Mouse (Mus musculus) cerebellum, postnatal 4 days (tissue): ENCODE results near the gene Zmiz1.

Source experiments
- DNase-seq, 2 experiments: peaks; one replicate each; pipeline ENCODE4 v3.0.0; 2022; ENCODE audit warnings: low spot score in 2 of 2, mixed read lengths in 1 of 2

Zmiz1 gene

DNA sequence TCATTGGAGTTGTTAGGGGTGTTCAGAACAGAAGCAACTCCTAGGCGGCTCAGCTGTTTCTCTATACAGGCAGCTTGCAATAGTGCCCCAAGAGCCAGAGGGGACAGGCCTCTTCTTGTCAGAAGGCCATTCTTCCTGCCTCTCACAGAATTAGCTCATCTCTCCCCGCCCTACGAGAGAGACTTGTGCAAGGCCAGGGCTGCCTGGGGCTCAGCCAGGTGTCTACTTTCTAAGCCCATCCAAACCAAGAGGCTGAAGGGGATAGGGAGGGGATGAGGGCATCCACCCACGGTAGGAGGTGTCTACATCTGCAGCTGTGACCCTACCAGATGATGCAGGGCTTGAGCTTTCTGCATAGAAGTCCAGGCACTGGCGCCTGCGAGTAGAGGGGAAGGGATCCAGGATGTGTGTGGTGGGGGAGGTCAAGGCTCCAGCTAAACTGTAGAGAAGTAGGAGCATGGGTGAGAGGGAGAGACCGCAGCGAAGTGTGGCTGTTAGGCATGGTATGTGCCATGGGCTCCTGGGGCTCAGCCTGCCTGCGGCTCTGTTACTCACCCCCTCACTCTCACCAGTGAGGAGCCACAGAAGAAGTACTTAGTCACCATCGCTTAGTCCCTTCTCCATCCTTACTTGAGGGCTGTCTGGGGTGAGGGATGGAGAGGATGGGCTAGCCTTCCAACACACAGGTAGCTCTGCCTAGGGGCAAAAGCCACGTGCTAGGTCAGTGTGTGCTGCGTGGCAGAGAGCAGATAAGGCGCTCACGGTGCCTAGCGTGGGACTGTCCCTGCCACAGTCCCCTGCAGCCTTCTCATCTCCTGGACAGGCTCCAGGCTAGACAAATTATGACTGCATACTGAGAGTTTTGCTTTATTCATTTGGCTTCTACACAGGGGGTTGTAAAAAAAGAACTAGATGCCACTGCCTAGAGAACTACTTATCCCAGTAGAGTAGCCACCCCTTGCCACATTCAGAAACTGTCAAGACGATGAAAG lies 130.3 kb downstream of the Zmiz1 start:
- no peak for DNase-seq

DNA sequence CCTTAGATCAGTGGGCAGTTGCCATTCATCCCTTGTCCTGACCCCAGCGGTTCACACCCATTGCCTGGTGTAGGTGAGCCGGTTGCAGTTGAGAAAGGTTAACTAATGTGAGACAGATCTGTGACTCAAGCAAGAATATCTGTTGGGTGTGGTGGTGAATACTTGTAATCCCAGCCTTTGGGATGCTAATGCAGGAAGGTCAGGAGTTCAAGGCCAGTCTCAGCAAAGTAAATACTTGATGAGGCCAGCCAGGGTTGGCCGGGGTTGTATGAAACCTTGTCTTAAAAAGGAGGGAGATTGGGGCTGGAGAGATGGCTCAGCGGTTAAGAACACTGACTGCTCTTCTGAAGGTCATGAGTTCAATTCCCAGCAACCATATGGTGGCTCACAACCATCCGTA lies 132.0 kb downstream of the Zmiz1 start:
- no peak for DNase-seq

DNA sequence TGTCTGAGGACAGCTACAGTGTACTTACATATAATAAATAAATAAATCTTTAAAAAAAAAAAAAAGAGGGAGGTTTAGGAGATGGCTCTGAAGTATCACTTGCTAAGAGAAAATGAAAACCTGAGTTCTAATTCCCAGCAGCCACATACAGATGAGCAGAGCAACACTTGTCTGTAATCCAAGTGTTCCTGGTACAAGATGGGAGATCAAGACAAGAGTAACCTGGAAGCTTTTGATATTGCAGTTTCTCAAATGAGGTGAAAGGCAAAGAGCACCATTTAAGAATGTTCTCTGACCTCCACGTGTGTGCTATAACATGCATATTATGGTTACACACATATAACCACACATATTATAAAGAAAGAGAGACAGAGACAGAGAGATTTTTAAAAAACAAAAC lies 132.4 kb downstream of the Zmiz1 start:
- no peak for DNase-seq

DNA sequence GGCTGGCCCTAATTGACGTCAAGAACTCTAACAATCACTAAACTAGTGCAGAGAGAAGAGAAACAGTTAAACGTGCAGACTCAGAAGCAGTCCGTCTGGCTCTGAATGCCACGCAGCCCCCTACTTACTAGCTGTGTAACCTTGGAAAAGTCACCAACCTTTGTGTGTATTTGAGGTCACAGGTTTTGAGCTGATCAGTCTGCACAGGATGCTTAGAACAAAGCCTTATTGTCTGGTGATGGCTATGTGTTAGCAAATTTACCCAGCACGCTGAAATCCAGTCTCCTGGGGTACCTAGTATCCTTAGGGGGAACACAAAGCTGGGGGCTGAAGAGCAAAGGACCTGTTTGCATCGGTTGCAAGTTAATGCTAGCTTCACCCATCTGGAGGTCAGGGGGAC lies 133.5 kb downstream of the Zmiz1 start:
- no peak for DNase-seq

DNA sequence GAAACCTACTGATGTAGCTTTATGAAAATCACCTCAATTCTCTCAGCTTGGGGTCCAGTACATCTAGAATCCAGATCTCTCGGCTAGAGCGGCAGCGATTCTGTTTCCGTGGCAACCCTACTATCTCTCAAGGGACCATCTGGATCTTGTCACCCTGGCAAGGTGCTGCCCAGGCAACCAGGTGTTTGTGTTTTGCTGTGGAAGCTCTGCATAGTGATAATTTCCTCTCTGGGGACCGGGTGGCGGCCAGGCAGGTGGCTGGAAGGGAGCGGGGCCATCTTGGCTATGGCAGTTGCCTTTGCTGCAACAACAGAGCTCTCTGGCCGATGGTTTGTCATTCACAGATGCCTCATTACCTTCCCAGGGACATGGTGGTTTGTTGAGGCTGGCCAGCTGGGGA lies 134.9 kb downstream of the Zmiz1 start:
- DNase-seq = no peak

DNA sequence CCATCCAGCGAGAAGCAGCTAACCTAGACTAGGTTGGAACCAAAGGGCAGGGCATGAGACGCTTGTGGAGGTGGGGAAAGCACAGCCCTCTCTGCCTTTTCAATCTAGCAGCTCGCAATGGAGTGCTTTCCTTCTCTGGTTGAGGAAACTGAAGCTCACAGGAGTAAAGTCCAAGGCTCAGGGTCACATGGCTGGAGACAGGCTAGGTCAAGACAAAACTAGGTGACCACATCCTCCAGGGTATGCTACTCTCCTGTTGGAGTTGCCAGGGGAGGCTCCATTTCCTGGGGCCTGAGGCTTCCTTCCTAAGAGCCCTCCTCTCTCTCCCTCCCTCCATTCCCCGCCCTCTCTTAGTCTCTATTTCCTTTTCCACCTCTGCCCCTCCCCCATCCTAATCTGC lies 135.6 kb downstream of the Zmiz1 start:
- no peak for DNase-seq

DNA sequence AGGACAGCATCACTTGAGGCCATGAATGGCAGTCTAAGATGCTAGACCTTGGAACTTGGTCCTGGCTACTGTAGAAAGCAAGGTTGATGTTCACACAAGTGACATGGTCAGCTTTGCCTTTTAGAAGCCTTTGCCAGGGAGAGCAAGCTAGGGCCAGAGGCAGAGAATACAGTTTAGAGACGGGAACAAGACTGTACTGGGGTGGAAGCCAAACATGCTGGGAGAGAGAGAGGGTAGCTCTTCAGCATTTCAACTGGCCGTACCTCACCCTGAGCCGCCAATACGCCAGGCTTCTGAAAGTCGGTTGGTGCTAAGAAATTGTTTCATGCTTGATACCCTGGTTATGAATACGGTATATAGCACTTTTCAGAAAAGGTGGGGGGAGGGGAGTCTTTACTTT lies 140.0 kb downstream of the Zmiz1 start:
- DNase-seq = no peak

DNA sequence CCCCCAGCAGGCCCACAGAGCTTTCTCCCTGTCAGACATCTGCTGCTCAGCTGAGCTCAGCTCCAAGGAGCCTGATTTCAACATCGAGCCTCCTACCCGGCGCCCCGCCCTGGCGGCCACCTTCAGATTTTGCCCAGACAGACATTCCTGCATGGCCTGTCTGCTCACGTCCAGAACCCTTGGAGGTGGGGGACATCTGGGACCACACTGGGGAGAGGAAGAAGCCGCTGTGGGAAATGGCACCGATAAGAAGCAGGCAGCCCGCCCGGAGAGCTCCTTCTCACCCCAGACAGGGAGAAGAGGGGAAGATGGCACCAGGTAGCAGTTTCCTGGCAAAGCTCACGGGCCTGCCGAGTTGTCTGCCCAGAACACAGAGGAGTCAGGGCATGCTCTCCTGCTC lies 140.9 kb downstream of the Zmiz1 start:
- no peak for DNase-seq

DNA sequence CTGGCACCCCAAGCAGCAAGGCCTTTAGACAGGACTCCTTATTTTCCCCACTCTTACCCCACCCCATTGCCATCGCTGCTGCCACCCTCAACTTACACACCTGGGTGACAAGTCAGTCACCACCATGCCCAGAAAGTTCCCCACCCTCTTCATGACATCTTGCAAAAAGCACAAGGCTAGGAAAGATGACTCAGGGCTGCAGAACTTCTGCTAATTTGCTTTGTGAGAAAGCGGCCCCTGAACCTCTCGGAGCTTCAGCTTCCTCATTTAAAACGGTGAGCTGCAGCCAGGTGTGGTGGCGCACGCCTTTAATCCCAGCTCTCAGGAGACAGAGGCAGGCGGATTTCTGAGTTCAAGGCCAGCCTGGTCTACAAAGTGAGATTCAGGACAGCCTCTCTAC lies 141.4 kb downstream of the Zmiz1 start:
- no peak for DNase-seq

DNA sequence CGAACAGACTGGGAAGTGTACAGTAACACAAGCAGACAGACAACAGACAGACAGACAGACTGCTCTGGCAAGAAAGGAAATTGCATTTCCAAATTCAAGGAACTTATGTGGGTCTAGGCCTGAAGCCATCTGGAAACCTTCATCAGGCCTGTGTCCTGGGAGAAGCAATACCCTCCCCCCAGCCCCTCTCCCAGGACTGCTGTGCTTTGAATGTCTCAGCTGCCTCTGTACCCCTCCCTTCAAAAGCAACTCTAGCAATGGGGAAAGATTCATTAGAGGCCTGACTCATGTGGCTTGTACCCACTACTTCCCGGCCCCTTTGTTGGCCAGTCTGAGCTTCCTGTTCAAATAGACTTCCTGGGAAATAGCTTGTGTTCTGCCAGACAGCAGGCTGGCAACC lies 142.0 kb downstream of the Zmiz1 start:
- no peak for DNase-seq

DNA sequence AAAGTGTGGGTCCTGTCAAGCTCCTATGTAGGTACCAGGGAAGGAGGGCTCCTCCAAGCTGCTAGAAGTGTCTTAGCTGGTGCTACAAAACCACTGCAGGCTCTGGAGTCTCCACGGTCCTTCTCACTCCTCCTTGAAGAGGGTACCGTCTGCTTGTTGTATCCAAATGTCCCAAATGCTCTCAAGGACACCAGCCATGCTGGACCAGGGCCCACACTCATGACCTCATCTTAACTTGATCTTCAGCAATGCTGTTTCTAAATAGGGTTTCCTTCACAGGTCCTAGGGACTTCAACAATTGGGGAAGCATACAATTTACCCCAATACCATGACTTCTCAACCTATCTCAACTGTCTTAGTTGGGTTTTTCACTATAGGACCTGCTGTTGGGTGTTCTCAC lies 143.0 kb downstream of the Zmiz1 start:
- DNase-seq = no peak

DNA sequence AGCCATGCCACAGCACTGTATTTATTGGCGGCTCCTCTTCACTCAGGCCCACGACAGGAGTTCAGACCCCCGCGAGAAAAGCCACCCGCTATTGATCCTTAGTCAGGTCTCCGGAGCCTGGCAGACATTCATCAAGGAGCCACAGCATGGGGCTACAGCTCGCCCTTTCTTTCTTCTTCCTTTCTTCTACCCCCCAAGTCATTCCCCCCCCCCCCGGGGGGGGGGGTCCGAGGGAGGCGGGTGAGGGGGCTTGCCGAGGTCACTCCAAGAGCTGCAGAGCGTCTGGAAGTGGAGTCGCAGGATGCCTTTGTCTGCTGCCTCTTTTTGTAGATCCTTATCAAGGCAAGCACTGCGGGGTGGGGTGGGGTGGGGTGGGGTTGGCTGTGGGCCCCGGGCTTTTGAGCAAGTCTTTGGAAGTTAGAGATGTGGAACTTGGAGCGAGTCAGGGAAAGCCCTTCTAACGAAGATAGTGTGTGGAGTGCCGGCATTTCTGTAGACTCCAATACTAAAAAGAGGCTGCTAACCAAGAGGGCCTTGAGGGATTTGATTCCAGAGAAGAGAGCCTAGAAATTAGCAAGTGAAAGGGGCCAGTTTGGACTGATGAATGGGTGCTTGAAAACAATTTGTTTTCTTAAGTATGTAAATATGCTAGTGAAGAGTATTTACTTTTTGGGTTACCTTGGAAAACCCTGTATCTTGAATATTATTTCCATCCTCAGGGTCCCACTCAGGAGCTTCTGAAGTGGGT lies 145.6 kb downstream of the Zmiz1 start:
- DNase-seq = no peak

DNA sequence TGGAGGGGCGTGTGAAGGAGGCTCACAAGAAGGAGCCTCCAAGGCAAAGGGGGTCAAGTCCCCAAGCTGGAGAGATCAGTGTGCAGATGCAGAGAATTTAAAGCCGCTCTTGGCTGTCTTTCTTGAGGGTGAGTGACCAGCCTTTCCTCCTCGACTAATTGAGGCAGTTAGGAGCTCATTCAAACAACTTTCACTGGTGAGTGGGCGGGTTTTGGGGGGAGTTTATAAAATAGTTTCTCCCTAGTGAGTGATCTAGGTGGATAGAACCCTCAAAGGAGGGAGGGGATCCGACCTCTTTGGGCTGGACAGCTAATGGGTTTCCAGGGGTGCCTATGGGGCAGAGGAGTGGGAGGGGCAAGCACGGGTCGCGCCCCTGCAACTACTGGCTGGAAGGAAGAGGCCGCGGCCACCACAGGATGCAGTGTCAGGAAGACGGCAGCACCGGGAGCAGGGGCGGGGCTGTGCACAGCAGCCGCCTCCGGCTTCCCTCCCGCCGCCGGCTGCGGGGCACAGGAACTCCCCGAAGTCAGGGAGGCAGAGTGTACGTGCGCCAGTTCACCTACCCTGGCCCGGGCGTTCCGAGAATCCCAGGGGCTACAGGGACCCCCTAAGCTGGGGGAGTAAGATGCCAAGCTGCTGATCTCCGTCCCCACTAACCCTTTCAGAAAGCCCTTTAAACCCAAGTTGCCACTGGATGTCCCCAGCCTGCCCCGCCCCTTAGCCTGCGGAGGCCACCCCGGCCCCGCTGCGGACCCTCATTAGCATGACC lies 147.6 kb downstream of the Zmiz1 start:
- DNase-seq = peak in 1 of 2 experiments; percentile 18

DNA sequence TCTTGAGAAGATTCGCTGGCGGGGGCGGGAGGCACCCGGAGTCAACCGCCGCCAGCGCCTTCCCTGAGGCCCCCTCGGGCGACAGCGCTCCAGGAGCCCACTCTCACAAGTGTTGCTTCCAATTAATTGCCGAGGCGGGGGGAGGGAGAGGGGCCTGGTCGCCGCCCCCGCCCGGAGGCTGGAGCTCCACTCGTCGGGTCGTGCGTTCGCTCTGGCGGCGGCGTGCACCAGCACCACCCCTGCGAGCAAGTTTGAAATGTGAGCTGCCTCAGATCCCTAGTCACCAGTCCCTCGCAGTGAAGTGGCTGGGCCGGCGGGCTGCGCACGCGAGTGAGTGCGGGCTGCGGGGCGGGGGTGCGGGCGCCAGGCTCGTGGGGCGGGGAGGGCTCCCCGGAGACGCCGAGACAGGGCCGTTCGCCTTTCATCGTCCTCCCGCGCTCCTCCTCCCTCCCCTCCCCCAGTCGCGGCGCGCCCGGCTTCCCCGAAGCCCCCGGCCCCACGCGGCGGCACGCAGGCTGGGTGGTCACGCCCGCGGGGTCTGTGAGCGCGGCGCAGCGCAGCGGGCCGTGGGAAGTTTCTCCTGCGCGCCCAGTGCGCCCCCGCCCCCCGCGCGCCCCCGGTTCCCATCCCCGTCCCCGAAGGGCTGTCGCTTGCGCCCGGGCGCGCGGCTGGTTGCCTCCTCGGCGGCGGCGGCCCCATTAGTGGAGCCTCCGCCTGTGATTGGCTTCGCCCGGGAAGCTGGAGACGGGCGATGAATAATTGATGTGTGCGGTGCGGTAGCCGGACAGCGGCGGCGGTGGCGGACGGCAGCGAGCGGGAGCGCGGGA lies 148.4 kb downstream of the Zmiz1 start:
- DNase-seq = peak in 1 of 2 experiments; percentile 66

DNA sequence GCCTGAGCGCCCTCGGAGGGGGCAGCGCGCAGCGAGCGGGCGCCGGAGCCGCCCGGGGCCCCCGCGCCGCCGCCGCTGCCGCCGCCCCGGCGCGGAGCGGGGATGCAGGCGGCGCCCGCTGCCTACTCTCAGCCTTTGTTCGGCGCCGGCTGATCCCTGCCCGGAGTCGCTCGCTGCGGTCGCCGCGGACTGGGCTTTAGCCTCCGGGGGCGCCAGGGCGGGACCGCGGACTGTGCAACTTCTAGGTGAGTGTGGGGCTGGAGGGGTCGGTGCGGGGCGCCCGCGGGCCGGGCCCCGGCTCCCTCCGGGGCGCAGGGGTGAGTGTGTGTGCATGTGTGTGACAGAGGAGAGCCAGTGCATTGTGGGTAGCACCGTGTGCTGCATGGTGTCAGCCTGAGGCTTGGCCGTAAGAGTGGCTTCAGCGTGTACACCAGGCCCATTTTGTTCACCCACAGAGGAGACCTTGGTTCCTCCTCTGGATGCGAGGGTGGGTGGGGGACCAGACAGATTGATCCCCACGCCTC lies 149.0 kb downstream of the Zmiz1 start:
- DNase-seq = peak in 1 of 2 experiments; percentile 46

DNA sequence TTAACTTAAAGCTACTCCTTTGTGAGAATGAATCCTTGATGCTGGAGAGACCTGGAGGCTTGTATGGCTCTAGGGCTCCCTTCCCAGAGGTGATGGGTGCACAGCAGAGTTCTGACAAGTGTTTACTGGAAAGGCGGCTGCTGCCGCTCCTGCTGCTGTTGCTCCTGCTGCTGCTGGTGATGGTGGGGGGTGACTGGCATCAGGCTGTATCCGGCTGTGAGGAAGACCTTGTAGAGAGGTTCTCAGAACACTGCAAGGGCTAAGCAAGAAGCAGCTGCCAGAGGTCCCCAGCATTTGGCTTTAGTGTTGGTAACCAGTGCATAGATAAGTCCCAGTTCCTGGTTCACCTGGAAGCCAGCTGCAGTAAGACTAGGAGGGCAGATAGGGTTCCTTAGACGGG lies 149.6 kb downstream of the Zmiz1 start:
- no peak for DNase-seq

DNA sequence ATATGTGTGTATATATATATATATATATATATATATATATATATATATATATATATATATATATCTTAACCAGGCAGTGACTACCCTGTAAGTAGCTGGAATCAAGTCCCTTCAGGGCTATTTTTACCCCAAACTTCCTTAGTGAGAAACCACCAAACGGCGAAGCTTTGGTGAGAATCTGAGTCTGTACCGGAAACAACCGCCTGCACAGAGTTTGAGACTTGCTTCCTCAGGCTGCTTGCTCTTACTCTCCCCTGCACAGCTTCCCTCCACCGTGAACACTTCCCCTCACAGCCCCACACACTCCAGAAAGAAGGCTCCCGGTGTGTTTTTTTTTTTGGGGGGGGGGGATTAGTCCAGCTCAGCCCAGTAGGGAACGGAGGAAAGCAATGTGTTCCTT lies 150.4 kb downstream of the Zmiz1 start:
- DNase-seq = no peak

DNA sequence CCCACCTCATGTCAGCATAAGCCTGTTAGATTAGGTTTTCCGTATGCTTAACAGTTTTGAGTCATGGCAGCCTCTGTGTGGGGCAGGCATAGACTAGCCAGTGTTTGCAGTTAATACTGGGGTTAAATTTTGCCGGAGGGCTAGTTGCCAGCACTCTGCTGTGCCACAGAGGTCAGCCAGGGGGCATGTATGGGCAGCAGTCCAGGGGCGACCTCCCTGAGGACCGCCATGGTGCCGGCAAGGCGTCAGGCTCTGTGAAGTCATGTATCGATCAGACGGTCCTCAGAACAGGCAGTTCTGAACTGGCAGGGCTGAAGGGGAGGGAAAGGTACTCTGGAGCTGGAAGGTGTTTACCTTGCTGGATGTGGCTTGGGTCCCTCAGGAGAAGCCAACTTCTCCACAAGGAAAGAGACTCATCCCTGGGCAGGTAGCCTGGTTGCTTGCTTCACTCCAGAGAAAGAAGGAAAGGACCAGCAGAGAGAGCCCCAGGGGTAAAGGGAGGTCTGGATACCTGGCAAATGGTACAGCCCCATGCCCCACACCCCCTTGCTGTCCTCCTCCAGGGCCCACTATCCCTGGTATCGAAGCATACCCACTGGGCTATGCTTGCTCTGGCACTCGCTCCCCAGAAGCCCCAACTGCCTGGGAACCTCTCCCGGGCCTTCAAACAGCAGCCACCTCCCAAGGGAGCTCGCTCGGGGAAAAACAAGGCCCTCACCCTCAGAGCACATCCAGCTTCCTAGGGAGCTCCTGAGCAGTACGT lies 151.6 kb downstream of the Zmiz1 start:
- no peak for DNase-seq

DNA sequence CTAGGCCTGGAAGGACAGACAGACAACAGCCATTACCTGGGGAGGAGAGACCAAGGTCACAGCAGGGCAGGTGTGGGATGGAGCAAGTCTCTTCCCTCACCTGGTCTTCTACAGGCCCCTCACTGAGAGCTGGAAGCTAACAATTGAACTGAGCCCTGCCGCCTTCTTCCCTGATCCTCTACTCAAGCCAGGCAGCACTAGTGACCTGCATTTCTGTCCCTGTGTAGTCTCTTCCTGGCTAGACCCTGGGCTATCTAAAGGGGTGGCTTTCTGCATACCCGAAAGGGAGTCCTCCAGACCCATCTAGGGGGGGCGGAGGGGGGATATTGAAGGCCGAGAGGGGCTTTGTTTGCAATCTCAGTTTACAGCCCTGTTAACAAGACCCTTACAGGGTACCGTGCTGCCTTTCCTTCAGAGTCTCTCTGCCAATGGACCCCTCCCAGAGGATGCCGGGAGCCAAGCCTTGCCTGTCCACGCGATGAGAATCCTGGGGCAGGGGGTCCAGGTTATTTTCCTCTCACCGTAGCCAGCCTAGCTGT lies 152.2 kb downstream of the Zmiz1 start:
- DNase-seq = no peak
